Mouse (Mus musculus): ENCODE data around the gene Calhm2.
"Not testable (repeated sequence)": the region's sequence is repeated elsewhere in the genome, so short reads cannot be mapped to it uniquely, and the experiment has no call there.

Gene Calhm2

GRCm38 (mm10) chr19:47151332-47152061 is 13.4 kb upstream of the Calhm2 start:
- in situ Hi-C loops (cut with MboI, MseI): no loop called here

- in situ Hi-C loops (cut with MboI, MseI): no loop called here
These were observed 11.8 kb upstream of the Calhm2 start for GRCm38 (mm10) chr19:47149854-47150253.

GRCm38 (mm10) chr19:47148267-47148847 is 10.3 kb upstream of the Calhm2 start:
- in situ Hi-C loops (cut with MboI, MseI): no loop called here

GRCm38 (mm10) chr19:47144154-47144553 is 6.1 kb upstream of the Calhm2 start, which contains the start of gene Calhm1:
Calhm1 (minus strand) TSS chr19:47144254.
- in situ Hi-C loops (cut with MboI, MseI): no loop called here

GRCm38 (mm10) chr19:47142438-47142837 is 4.3 kb upstream of the Calhm2 start:
- in situ Hi-C loops (cut with MboI, MseI): no loop called here

- in situ Hi-C loops (cut with MboI, MseI): not testable (repeated sequence)
These were observed 1.5 kb upstream of the Calhm2 start for GRCm38 (mm10) chr19:47139611-47140010.

- in situ Hi-C loops (cut with MboI, MseI): no loop called here
These were observed 978 bp downstream of the Calhm2 start for GRCm38 (mm10) chr19:47137051-47137581.

- in situ Hi-C loops (cut with MboI, MseI): no loop called here
These were observed 1.9 kb downstream of the Calhm2 start for GRCm38 (mm10) chr19:47136170-47136569.

DNA sequence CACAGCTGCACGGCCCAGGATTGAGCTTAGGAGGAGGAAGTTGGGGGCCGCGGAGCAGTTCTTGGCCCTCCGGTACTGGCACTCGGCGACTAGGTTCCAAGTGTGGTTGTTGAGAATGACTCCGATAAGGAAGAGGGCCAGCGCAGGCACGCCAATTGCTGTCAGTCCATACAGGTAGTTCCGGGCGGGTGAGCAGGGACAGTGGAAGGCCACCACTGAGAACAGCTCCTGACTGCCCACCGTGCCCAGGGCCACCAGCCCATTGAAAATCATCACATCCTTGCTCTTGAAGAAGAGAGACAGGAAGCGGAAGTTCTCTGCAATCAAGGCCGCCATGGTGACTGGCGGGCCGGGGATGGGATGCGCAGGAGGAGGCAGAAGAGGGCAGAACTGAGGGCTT is 2.5 kb downstream of the Calhm2 start:
- in situ Hi-C loops (cut with MboI, MseI): no loop called here

DNA sequence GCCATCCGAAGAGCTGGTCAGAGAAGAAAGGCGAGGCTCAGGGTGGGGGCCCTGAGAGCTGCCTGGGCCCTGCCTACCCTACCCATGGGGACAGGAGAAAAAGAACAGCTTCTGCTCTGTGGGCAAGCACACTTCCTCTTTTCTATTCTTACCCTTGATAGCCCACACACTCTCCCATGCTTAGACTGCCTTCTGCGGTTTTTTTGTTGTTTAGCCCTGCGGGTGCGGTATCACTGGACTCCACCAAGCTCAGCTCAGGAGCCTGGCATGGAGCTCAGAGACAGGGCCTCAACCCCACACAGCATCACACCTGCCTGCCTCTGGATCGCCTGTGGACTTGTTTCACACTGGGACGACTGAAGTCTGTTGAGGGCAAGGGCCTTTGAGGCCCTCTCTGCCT is 4.9 kb downstream of the Calhm2 start:
- in situ Hi-C loops (cut with MboI, MseI): no loop called here

DNA sequence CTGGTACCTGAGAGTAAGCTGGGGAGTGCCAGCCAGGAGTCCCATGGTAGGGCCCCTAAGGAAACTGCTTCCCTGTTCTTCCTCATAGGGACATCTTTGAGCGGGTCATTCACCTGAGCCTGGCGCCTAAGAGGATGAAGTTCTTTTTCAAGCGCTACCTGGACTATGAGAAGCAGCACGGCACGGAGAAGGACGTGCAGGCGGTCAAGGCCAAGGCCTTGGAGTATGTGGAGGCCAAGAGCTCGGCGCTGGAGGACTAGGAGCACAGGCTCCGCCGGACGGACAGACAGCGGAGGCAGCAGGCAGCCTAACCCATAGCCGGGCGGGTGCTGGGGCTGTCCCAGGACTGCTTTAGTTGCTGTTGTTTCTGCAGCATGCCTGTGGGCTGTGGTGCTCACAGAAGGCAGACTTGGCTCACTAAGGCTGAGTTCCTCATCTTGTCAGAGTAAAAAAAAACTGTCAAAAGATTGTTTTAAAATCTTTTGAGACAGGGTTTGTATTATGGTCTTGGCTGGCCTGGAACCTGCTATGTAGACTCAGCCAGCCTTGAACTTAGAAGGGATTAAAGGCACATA is 7.5 kb downstream of the Calhm2 start:
- in situ Hi-C loops (cut with MboI, MseI): no loop called here

DNA sequence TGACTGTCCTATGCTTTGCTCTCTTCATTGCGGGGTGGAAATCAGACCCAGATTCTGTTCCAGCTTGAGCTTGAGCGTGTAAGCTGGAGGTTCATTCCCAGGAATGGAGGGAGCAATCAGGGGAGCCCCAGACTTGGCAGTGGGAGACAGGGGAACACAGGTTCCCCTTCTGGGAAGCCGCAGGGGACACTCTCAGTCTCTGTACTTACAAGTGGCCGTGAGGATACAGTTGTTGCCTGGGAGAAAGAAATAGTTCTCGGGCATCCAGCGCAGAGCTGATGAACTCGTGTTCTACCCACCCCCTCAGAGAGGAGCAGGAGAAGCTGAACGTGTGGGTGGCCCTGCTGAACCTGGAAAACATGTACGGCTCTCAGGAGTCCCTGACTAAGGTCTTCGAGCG is 9.3 kb downstream of the Calhm2 start:
- in situ Hi-C loops (cut with MboI, MseI): no loop called here

- in situ Hi-C loops (cut with MboI, MseI): no loop called here
These were observed 9.9 kb downstream of the Calhm2 start for GRCm38 (mm10) chr19:47128164-47128563.

GRCm38 (mm10) chr19:47122802-47123201 is 15.3 kb downstream of the Calhm2 start:
- in situ Hi-C loops (cut with MboI, MseI): loop anchor here (5.0 kb wide), 1 partner anchor 44 kb away; no protein-coding TSS in a partner anchor

DNA sequence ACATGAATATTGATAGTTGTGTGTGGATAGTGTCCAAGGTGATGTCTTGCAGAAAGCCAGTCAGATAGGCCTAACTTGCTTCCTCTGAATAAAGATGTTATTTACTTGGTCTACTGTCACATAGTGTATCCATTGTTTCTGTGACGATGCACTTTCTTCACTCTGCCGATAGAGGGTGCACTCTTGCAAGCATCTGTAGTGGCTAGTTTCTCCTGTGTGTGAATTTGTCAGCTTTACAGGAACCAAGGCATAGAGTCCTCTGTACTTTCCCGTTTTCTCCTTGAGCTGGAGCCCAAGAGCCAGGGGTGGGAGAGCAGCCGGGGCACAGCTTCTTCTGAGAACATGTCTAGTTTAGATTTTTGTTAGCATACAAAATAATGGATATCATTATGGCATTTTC is 17.0 kb downstream of the Calhm2 start:
- in situ Hi-C loops (cut with MboI, MseI): loop anchor here (5.0 kb wide), 1 partner anchor 46 kb away; no protein-coding TSS in a partner anchor

GRCm38 (mm10) chr19:47118634-47119033 is 19.5 kb downstream of the Calhm2 start:
- in situ Hi-C loops (cut with MboI, MseI): no loop called here

- in situ Hi-C loops (cut with MboI, MseI): no loop called here
These were observed 33.3 kb downstream of the Calhm2 start for GRCm38 (mm10) chr19:47104641-47105271.

DNA sequence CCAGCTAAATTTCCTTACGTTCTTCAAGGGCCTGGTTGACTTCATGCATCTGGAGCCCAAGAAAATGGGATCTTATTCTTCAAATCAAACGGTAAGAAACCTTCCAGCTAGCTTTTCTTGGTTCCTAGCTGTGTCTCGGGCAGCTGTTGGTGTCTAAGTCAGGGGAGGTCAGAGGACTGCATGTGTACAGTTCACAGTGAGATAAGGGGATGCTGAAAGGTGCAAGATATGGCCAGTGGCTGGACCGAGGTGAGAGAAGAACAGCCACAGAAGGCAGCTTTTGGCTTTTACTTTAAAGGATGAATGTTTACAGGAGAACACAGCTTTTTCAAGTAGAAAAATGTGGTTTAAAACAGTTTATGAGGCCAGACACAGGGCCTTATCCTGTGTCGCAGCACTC is 37.0 kb downstream of the Calhm2 start:
- in situ Hi-C loops (cut with MboI, MseI): no loop called here

GRCm38 (mm10) chr19:47090550-47091156 is 47.4 kb downstream of the Calhm2 start, which contains the start of the genes Usmg5 and Pdcd11:
Usmg5 (minus strand) TSS chr19:47090647.
Pdcd11 (plus strand) TSS chr19:47090768.
- in situ Hi-C loops (cut with MboI, MseI): no loop called here

DNA sequence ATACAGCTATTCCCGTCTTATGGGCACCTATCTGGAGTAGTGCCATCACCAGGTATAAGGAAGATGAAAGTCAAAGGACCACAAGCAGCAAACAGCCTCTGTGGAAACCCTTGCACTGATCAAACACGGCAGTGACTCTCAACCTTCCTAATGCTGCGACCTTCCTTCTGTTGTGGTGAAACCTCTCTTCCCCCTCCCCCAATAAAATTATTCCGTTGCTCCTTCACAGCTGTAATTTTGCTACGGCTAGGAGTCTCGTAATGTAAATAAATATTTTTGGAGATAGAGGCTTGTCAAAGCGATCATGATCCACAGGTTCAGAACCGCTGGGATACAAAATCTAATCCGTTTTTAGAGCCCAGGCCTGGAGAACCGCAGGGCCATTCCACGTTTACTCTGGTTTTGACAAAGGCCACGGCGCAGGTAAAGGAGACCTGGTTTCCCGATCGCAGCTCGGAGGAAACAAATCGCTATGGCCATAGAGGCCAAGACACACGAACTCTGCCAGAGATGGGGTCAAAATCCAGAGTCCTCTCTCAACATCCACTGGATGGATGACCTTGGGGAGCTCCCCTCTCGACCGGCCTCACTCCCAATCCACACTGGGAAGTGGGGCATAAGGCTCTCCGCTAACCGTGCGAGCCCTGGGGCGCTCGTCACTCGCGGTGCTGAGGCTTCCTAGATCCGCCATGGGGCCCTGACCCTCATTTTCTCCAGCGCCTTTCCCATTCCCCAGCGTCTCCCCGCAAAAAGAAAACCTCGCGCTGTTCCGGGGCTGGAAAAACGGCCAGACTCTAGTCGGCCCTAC is 48.2 kb downstream of the Calhm2 start:
- in situ Hi-C loops (cut with MboI, MseI): no loop called here

GRCm38 (mm10) chr19:47088226-47088625 is 49.9 kb downstream of the Calhm2 start:
- in situ Hi-C loops (cut with MboI, MseI): no loop called here

Data from regulatory T cell (primary cell).